Mouse (Mus musculus): ENCODE measurements around the gene Vps26c. TPM values are rescaled to one million over a fixed set of nuclear protein-coding genes. Genes with fewer than 3 reads are reported as not detected.

The Vps26c gene
- polyA plus RNA-seq (2015; fragmentation: Nextera tagmentation; extraction: Ambion mirVana) = 41.0 and 49.6 TPM in 2 replicates

DNA sequence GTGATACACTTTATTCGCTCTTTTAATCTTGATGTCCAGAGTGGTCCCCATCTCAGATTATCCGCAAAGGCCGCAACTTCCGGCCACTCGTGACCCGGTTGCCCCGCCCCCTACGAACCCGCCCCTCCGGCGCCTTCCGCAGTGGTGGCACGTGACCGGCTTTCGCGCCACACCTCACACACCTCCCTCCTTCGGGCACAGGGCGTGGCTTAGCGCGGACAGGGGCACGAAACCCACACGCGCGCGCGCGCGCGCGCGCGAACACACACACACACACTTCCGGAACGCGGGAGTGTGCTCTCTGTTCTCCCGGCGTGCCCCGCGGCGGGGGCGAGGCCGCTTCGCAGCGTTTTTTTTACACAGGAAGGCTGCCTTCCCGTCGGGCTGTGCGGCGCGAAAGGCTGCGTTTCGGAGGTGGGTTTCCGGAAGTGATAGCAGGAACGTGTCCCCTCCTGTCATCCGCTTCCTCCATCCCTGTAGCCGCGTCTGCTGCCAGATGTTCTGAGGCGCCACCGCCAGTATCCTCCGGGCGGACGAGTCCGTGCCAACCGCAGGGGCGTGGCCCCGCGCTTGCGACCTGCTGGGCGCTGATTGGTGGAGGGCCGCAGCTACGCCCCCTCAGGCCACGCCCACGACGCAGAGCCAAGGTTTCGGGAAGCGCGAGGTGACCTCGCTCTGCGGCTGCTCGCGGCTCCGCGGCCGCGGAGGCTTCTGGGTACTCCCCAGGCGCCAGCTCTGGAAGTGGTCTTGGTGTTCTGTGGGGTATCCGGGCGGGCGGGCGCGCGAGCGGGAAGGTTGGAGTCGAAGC, at the start of gene Vps26c:
Vps26c (minus strand) TSS at position 487 of the 808 bp plus-strand sequence.
- H3K27ac ChIP-seq = peak within 1 kb of the TSS; percentile 96
- peak within 1 kb of the TSS; percentile 68 for H3K4me2 ChIP-seq
- H3K9ac ChIP-seq = peak within 1 kb of the TSS; percentile 77
- WGBS = under 1% methylated on average over 93 of the region's 93 CpGs
- H3K27me3 ChIP-seq = no peaks in the 10 kb centered on the region
- peak; percentile 91 for ATAC-seq (replicated peaks; ENCODE audit: insufficient number of reproducible peaks, insufficient read depth, low FRiP score, low read depth)
- H3K9me3 ChIP-seq (replicated peaks) = no peaks in the 10 kb centered on the region
- H3K4me1 ChIP-seq (replicated peaks) = peaks cover 35% of the 10 kb centered on the region
- H3K36me3 ChIP-seq = no peaks in the 10 kb centered on the region
- peak within 1 kb of the TSS; percentile 84 for H3K4me3 ChIP-seq

DNA sequence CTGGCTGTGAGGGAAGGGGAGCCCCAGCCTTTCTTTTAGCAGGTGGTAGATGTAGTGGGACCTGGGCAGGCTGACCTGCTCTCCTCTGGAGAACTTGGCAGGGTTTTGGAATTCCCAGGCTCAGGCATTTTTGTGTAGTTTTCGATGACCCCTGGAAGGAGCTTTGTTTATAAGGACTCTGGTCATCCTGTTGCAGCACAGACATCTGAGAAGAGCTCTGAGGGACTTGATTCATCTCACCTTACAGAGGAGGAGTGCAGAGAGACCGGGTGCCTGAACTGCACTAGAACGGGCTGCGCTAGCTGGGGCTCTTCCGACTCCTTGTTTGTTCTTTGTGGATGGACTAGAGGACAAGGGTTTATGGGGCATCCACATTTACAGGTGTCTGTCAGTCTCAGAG, 49.1 kb upstream of the Vps26c start:
- no peak for ATAC-seq (replicated peaks; ENCODE audit: insufficient number of reproducible peaks, insufficient read depth, low FRiP score, low read depth)
- H3K9me3 ChIP-seq (replicated peaks) = no peaks in the 10 kb centered on the region
- no peaks in the 10 kb centered on the region for H3K27me3 ChIP-seq
- no peaks in the 10 kb centered on the region for H3K36me3 ChIP-seq
- H3K27ac ChIP-seq = 0 out of 2 replicates have a peak overlapping the region, but pooled peaks have one; percentile 3
- no peak overlapping the region for H3K4me3 ChIP-seq
- peaks cover 64% of the 10 kb centered on the region for H3K4me1 ChIP-seq (replicated peaks)
- H3K9ac ChIP-seq = no peak overlapping the region
- 0 out of 2 replicates have a peak overlapping the region, but pooled peaks have one; percentile 16 for H3K4me2 ChIP-seq
- WGBS = 49% methylated on average over 5 of the region's 5 CpGs

DNA sequence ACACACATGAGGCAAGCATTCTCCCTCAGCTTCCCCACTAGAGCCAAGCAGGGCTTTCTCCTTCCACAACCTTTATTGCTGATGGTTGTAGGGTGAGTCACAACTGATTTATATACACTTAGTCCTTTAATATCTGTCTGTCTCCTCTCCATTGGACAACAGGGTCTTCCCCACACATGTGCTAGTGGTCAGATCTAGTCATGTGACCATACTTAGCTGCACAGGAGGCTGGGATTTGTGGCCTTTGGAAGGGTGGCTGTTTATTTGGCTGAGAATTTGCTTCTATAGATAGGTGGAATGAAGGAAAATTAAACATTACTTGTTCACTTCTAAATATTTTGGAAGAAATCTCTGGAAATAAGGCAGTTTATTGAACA, 48.1 kb upstream of the Vps26c start:
- no peak overlapping the region for H3K9ac ChIP-seq
- ATAC-seq (replicated peaks; ENCODE audit: insufficient number of reproducible peaks, insufficient read depth, low FRiP score, low read depth) = no peak
- H3K9me3 ChIP-seq (replicated peaks) = no peaks in the 10 kb centered on the region
- H3K4me2 ChIP-seq = no peak overlapping the region
- H3K27ac ChIP-seq = no peak overlapping the region
- H3K27me3 ChIP-seq = no peaks in the 10 kb centered on the region
- no peaks in the 10 kb centered on the region for H3K36me3 ChIP-seq
- H3K4me3 ChIP-seq = no peak overlapping the region
- peaks cover 57% of the 10 kb centered on the region for H3K4me1 ChIP-seq (replicated peaks)

DNA sequence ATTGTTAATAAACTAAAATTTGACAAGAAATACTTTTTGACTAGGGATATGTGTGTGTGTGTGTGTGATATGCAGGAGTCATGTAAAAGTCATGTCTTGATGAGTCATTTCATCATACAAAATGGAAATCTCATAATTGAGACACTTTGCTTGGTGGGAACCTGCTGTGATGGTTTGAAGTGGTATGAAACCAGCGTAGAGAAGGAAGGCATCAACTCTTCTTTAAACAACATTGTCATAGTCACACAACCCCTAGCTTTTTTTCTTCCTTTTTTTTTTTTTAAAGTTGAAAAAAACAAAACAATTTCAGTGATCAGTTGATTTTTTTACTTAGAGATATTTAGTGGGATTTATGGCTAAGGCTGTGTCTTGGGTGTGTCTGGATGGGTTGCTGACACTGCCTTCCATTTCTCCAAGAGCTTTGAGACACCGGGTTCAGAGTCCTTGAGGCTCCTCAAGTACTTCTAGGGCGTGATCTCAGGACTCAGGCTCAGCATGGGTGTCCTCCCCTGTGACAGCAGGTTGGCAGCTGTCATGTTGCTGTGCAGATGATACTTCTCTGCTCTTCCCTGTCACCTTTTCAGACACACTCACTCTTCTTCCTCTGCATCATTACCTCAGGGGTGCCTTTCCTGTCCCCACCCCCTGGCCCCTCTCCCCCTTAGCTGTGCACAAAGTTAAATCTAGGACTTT, 47.5 kb upstream of the Vps26c start:
- ATAC-seq (replicated peaks; ENCODE audit: insufficient number of reproducible peaks, insufficient read depth, low FRiP score, low read depth) = no peak
- H3K4me2 ChIP-seq = no peak overlapping the region
- H3K9me3 ChIP-seq (replicated peaks) = no peaks in the 10 kb centered on the region
- H3K4me3 ChIP-seq = no peak overlapping the region
- H3K36me3 ChIP-seq = no peaks in the 10 kb centered on the region
- H3K4me1 ChIP-seq (replicated peaks) = peaks cover 51% of the 10 kb centered on the region
- H3K27ac ChIP-seq = no peak overlapping the region
- H3K9ac ChIP-seq = no peak overlapping the region
- no peaks in the 10 kb centered on the region for H3K27me3 ChIP-seq
- WGBS = 60% methylated on average over 3 of the region's 3 CpGs

DNA sequence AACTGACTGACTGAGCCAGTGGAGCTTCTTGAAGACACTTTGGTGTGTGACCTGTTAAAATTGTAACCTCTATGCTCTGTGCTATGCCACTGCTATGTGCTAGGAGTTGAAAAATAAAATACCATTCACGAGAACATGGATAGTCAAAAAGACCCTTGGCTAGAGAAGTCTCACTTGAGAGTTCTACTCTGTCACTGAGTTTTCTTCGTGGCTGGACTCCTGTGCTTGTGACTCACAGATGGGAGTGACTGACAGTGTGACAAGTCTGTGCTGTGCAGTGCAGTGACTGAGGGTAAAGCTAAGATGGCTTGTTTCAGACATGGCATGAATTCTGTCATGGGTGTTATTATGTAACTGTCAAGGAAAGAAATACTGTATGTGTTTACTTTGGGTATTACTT, 45.8 kb upstream of the Vps26c start:
- Histone ChIP-seq H3K4me3 (peak overlapping the region; percentile 26; the same call in 1 of the 2 replicates), H3K36me3 (no peaks in the 10 kb centered on the region), H3K4me2 (peak overlapping the region; percentile 48), H3K9me3 (replicated peaks) (no peaks in the 10 kb centered on the region), H3K27ac (peak overlapping the region; percentile 3), H3K9ac (0 out of 2 replicates have a peak overlapping the region, but pooled peaks have one; percentile 14), H3K4me1 (replicated peaks) (peaks cover 54% of the 10 kb centered on the region), H3K27me3 (no peaks in the 10 kb centered on the region)
- ATAC-seq (replicated peaks; ENCODE audit: insufficient number of reproducible peaks, insufficient read depth, low FRiP score, low read depth) = no peak
- 20% methylated on average over 2 of the region's 2 CpGs for WGBS

DNA sequence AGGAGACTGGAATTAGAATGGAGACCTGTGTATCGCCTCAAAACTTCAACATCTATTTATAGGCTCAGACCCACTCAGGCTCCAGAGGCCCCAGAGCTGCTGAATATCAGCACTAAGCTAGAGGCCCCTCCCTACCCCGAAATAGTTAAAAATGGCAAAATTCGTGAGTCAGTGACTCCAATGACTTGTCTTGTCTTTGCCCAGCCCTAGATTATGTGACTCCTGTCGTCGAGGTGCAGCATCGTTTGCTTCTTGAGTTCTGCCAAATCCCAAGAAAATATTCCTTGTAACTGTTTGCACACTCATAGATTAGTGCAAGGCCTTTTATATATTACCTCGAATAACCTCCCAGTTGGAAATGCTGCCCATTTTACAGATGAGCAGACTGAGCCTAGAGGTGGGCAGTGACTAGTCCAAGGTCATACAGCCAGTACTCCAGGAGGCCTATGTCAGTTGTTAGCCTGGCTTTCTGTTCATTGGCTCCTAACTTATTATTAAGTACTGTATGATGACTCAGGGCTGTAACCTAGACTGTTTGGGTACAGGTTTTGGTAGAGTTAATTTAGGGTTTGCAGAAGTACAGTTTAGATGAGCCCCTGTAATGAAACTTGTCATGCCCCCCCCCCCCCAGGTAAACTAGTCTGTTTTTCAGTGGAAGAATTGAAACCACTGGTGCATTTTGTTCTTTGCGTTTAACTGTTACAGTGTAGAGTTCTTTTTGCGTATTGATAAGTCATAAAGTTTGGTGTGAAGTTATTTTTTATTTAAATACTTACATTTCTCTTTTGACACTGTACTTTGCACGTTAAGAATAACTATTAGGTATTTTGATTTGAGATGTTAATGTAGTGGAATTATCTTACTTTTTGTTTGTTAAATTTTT, 44.7 kb upstream of the Vps26c start:
- Histone ChIP-seq H3K27ac (peak overlapping the region; percentile 100), H3K27me3 (no peaks in the 10 kb centered on the region), H3K9me3 (replicated peaks) (no peaks in the 10 kb centered on the region), H3K4me1 (replicated peaks) (peaks cover 46% of the 10 kb centered on the region), H3K4me2 (peak overlapping the region; percentile 61), H3K4me3 (peak overlapping the region; percentile 85), H3K9ac (peak overlapping the region; percentile 99), H3K36me3 (no peaks in the 10 kb centered on the region)
- no peak for ATAC-seq (replicated peaks; ENCODE audit: insufficient number of reproducible peaks, insufficient read depth, low FRiP score, low read depth)
- WGBS = 23% methylated on average over 10 of the region's 10 CpGs

DNA sequence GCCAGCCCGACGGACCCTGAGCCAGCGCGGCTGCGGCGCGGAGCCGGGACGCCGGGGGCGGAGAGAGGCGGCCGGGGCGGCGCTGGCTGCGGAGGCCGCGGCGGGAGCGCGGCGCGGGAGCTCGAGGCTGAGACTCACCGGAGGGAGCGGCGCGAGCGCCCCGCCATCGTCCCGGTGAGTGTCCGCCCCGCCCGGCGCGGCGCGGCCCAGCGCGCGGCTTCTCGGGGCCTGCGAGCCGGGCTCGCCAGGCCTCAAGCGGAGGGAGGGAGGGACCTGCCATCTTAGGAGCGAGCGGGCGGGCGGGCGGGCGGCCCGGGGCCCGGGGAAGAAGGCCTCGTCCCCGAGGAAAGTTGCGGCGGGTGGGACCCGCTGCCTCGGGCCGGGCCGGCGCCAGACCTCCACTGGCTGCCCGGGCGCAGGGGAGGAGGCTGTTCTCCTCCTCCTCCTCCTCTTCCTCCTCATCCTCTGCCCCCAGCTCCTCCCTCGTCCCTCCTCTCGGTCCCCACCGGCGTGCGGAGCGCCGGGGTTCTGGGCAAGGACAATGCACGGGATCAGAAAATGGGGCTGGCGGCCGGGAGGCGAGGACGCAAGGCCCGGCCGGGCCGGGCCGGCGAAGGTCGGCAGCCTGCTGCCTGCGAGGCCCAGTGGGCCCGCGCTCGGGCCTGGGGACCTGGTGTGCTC, 43.9 kb upstream of the Vps26c start:
- 0 out of 2 replicates have a peak, but pooled peaks have one; percentile 5 for ATAC-seq (replicated peaks; ENCODE audit: insufficient number of reproducible peaks, insufficient read depth, low FRiP score, low read depth)
- Histone ChIP-seq H3K27me3 (no peaks in the 10 kb centered on the region), H3K9ac (peak overlapping the region; percentile 99), H3K36me3 (no peaks in the 10 kb centered on the region), H3K4me1 (replicated peaks) (peaks cover 37% of the 10 kb centered on the region), H3K9me3 (replicated peaks) (no peaks in the 10 kb centered on the region), H3K4me3 (peak overlapping the region; percentile 85), H3K4me2 (peak overlapping the region; percentile 61), H3K27ac (peak overlapping the region; percentile 100)
- WGBS = under 1% methylated on average over 43 of the region's 88 CpGs

DNA sequence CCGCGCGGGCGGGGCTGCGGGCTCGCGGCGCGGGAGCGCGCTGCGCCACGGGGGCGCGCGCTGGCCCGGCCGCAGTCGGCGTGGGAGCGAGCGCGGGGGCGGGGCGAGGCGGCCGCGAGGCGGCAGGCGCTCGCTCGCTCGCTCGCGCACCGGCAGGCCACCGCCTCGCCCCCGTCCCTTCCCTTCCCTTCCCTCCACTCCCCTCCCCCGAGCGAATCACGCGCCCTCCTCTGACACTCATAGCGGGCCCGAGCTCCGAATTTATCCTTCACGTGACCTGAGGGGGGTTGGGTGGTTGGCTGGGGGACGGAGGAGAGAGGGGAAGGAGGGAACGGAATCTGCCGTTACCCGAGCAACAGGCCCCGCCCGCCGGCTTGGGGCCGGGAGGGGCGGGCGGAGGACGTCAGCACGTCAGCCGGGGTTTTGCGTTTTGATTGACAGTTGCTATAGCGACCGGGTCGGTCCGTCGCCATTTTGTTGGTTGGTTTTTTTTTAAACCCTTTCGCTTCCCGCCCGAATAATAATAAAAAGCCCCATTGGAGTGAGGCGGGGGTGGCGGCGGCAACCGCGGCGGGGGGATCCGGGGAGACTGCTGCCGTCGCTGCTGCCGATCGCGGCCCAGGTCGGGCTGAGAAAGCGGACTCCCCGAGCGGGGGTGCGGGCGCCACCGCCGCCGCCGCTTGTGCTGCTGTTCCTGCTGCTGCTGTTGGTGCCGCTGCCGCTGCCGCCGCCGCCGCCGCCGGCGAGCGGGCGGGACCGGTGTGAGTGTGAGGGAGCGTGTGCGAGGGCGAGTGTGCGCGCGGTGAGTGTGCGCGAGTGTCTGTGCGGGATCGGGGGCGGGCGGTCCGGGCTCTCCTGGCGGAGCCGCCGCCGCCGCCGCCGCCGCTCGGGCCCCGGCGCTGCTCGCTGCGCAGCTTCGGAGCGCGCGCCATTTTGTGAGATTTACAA, 42.9 kb upstream of the Vps26c start, which contains the start of gene Dyrk1a:
Dyrk1a (plus strand) TSS at position 782 of the 948 bp plus-strand sequence.
- no peaks in the 10 kb centered on the region for H3K36me3 ChIP-seq
- peaks cover 30% of the 10 kb centered on the region for H3K4me1 ChIP-seq (replicated peaks)
- under 1% methylated on average over 116 of the region's 133 CpGs for WGBS
- H3K4me2 ChIP-seq = peak within 1 kb of the TSS; percentile 61
- peak; percentile 94 for ATAC-seq (replicated peaks; ENCODE audit: insufficient number of reproducible peaks, insufficient read depth, low FRiP score, low read depth)
- H3K4me3 ChIP-seq = peak within 1 kb of the TSS; percentile 85
- no peaks in the 10 kb centered on the region for H3K27me3 ChIP-seq
- peak within 1 kb of the TSS; percentile 100 for H3K27ac ChIP-seq
- H3K9ac ChIP-seq = peak within 1 kb of the TSS; percentile 99
- no peaks in the 10 kb centered on the region for H3K9me3 ChIP-seq (replicated peaks)

DNA sequence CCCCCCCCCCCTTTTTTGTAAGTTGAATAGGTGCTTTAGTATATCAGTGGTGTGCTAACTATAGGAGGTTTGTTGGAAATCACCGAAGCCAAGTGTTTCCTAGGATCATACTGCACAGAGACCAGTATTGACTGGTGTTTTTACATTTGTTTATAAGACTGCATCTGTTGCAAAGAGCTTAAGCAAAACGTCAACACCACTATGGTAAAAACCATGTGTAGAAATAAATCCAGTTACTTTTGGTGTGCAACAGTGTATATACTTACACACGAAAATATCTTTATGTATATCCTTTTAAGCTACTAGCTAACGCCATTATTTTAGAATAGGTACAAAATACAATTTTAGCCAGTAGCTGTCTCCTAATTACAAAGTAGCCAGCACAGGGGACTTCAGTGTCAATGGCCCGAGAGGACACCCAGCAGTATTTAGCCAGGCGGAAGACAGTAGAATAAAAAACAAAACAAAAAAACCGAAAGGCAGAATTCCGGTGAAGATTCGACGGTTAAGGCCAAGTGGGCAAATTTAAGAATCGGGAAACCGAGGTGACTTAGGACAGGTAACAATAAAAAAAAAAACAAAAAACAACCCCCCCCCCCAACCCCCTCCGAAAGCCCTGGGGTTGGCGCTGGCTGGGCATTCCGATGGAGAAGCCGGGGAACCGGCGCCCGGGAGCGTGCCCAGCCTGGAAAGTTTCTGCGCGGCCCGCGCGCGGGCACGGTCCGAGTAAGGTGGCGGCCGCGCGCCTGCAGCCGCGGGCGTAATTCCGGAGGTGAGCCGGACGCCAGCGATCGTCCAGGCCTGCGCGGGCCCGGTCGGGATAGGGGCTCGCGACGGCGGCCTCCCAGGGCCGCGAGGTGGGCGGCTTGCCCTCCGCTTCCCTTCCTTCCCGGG, 42.0 kb upstream of the Vps26c start:
- peak overlapping the region; percentile 100 for H3K27ac ChIP-seq
- H3K9me3 ChIP-seq (replicated peaks) = no peaks in the 10 kb centered on the region

More for the DNA sequence above, 42.0 kb upstream of the Vps26c start:
- WGBS = 2% methylated on average over 53 of the region's 53 CpGs
- peak overlapping the region; percentile 85 for H3K4me3 ChIP-seq
- H3K4me1 ChIP-seq (replicated peaks) = peaks cover 25% of the 10 kb centered on the region
- no peaks in the 10 kb centered on the region for H3K36me3 ChIP-seq
- H3K4me2 ChIP-seq = peak overlapping the region; percentile 60
- peak; percentile 81 for ATAC-seq (replicated peaks; ENCODE audit: insufficient number of reproducible peaks, insufficient read depth, low FRiP score, low read depth)
- no peaks in the 10 kb centered on the region for H3K27me3 ChIP-seq
- H3K9ac ChIP-seq = peak overlapping the region; percentile 62

Data from heart, embryonic 15.5 days (tissue).